ENCODE assay signal across 24 mouse cellular contexts in genomic region chr1:191093578-191093977, GRCm38 (mm10). TPM values are rescaled to one million over a fixed set of nuclear protein-coding genes. Genes with fewer than 3 reads are reported as not detected.
DNase-seq lines count a peak whose midpoint lies in the region.
"Had no signal": no experiment of that assay in that cellular context is flagged by ENCODE, and none has a peak within 500 bp of the region (broad histone marks: within the 10 kb centered on the region; RNA-seq: fewer than 3 reads in every experiment).

No protein-coding gene starts in this region.

- intact Hi-C loops in left cerebral cortex, postnatal 4 days (cut with DNase I) = loop anchor here (10.0 kb wide), 1 partner anchor 181 kb away; no protein-coding TSS in a partner anchor

- DNase-seq in left cerebral cortex, adult 11 months (ENCODE audit: low spot score) = peak; percentile 59
- no peak for DNase-seq in left cerebral cortex, postnatal 4 days
- peak; percentile 56 to 85 for DNase-seq in frontal cortex, postnatal 36 days (ENCODE audit: low spot score in 2 of 2)
- DNase-seq in left cerebral cortex, adult 8-10 months (ENCODE audit: low spot score in 2 of 2) = peak; percentile 34 to 81
- peak; percentile 39 to 71 for DNase-seq in right cerebral cortex, postnatal 36 days (ENCODE audit: low spot score in 2 of 2)
- DNase-seq in urinary bladder, adult 2 months (ENCODE audit: low spot score) = no peak
- DNase-seq in cerebellum, postnatal 25 days = no peak
- DNase-seq: cerebellum, adult 9-11 months; embryo, embryonic 11 days; heart, adult 2 months; kidney, adult 9 months; kidney, postnatal 4 days; lung, postnatal 10 days had no signal

RNA-seq across cellular contexts. Expression of gene Batf3, which starts 4.1 kb away (rescaled TPM):
- 1 to 10 TPM in 1 of 2 experiments, under 1 TPM in 1; 0.62 to 1.2 TPM for total RNA-seq in left cerebral cortex, postnatal 4 days (2021)
- 1 to 10 TPM in 3 of 4 experiments, under 1 TPM in 1; 0.89 to 5.4 (median 3.9) TPM for total RNA-seq in left cerebral cortex, adult 8-10 months (2022)
- polyA plus RNA-seq in urinary bladder, adult 2 months (2012; rRNA removed) = 4.5 and 4.7 TPM in 2 replicates
- total RNA-seq: gastrocnemius, adult 8-10 months had no signal

RNA-seq across cellular contexts. Expression of gene Nsl1, which starts 30.8 kb away (rescaled TPM):
- total RNA-seq in left cerebral cortex, postnatal 4 days (2021) = 1 to 10 TPM; 2.3 to 2.7 TPM
- 1 to 10 TPM in 1 of 4 experiments, under 1 TPM in 3; 0.37 to 1.3 (median 0.55) TPM for total RNA-seq in left cerebral cortex, adult 8-10 months (2022)
- polyA plus RNA-seq in urinary bladder, adult 2 months (2012; rRNA removed) = 0.80 and 1.3 TPM in 2 replicates

RNA-seq across cellular contexts. Expression of gene Tatdn3, which starts 30.8 kb away (rescaled TPM):
- 10 to 100 TPM; 15.2 to 17.1 TPM for total RNA-seq in left cerebral cortex, postnatal 4 days (2021)
- total RNA-seq in left cerebral cortex, adult 8-10 months (2022) = 10 to 100 TPM; 28.7 to 35.8 (median 31.9) TPM
- 32.4 and 36.2 TPM in 2 replicates for polyA plus RNA-seq in urinary bladder, adult 2 months (2012; rRNA removed)

RNA-seq across cellular contexts. Expression of gene Spata45, which starts 57.1 kb away (rescaled TPM):
- not detected for total RNA-seq in left cerebral cortex, postnatal 4 days (2021)
- total RNA-seq in left cerebral cortex, adult 8-10 months (2022) = not detected
- not detected in 2 replicates for polyA plus RNA-seq in urinary bladder, adult 2 months (2012; rRNA removed)
- total RNA-seq: adrenal gland, postnatal 4 days; gastrocnemius, adult 8-10 months; heart, adult 2 months had no signal
- polyA plus RNA-seq: embryonic facial prominence, embryonic 15.5 days; forebrain, embryonic 14.5 days; heart, adult 2 months; heart, embryonic 16.5 days; hindbrain, embryonic 10.5 days; limb, embryonic 13.5 days; liver, embryonic 14.5 days; midbrain, embryonic 16.5 days; small intestine, adult 2 months; thymus, postnatal 0 days had no signal

Comparison
In these comparisons a context has a peak if more than half of its experiments do, and no peak if none do; other contexts are left out.
1. DNase-seq: peak in left cerebral cortex, adult 11 months (single experiment), frontal cortex, postnatal 36 days (2 of 2), left cerebral cortex, adult 8-10 months (2 of 2) and right cerebral cortex, postnatal 36 days (2 of 2); none in left cerebral cortex, postnatal 4 days (single experiment), urinary bladder, adult 2 months (single experiment) and cerebellum, postnatal 25 days (0 of 2).